In the genomic region with DNA sequence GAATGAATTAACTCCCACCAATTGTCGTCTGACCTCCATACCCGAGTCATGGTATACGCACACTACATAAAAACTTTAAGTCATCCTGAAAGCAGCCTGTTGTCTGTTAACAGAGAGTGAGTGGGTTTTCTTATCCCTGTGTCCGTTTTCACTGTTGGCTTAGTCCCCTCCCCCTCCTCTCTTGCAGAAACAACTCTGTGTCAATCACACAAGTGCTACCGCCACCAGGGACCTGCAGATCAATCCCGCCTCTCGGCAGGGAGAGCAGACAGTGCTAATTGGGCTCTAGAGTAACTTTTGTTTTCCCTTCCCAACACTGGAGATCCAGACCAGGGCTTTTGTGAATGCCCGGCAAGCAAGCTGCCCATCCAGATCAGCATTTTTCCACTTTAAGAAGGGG, we compare ENCODE assay signal across 10 mouse cellular contexts. TPM values are rescaled to one million over a fixed set of nuclear protein-coding genes. Genes with fewer than 3 reads are reported as not detected.
A peak's percentile ranks its signal among the peaks of the same experiment; 100 is the strongest.
DNase-seq lines count a peak whose midpoint lies in the region; ATAC-seq lines count a peak whose summit lies in the region.
"Had no signal": no experiment of that assay in that cellular context is flagged by ENCODE, and none has a peak within 500 bp of the region (broad histone marks: within the 10 kb centered on the region; RNA-seq: fewer than 3 reads in every experiment).

No protein-coding gene starts in this region.

- no peaks in the 10 kb centered on the region for H3K27me3 ChIP-seq in kidney, embryonic 14.5 days (ENCODE audit: control insufficient read depth, insufficient read depth, low read length)
- no peaks in the 10 kb centered on the region for H3K27me3 ChIP-seq in embryonic facial prominence, embryonic 14.5 days (replicated peaks; ENCODE audit: control insufficient read depth, insufficient read depth, low read length)
- H3K27me3 ChIP-seq in limb, embryonic 11.5 days (ENCODE audit: control insufficient read depth, insufficient read depth, low read length), result no peaks in the 10 kb centered on the region
- no peaks in the 10 kb centered on the region for H3K27me3 ChIP-seq in neural tube, embryonic 11.5 days (ENCODE audit: control insufficient read depth, insufficient read depth, low read length)
- H3K27me3 ChIP-seq: lung, embryonic 15.5 days had no signal

- H3K9me3 ChIP-seq in kidney, embryonic 14.5 days (ENCODE audit: control insufficient read depth, low read length), result no peaks in the 10 kb centered on the region
- H3K9me3 ChIP-seq in embryonic facial prominence, embryonic 14.5 days (ENCODE audit: control insufficient read depth, low read length), result no peaks in the 10 kb centered on the region
- H3K9me3 ChIP-seq in limb, embryonic 11.5 days (ENCODE audit: control insufficient read depth, low read length), result no peaks in the 10 kb centered on the region
- no peaks in the 10 kb centered on the region for H3K9me3 ChIP-seq in neural tube, embryonic 11.5 days (ENCODE audit: control insufficient read depth, low read length)
- H3K9me3 ChIP-seq: lung, embryonic 15.5 days had no signal

- peak overlapping the region; percentile 33; the same call in 1 of the 2 replicates for H3K27ac ChIP-seq in kidney, embryonic 14.5 days (ENCODE audit: low read depth, low read length)
- no peak overlapping the region for H3K27ac ChIP-seq in embryonic facial prominence, embryonic 14.5 days (replicated peaks; ENCODE audit: low read depth, low read length)
- H3K27ac ChIP-seq in limb, embryonic 11.5 days (replicated peaks; ENCODE audit: low read depth, low read length), result no peak overlapping the region
- 0 out of 2 replicates have a peak overlapping the region, but pooled peaks have one; percentile 11 for H3K27ac ChIP-seq in neural tube, embryonic 11.5 days (ENCODE audit: low read depth, low read length)
- H3K27ac ChIP-seq: lung, embryonic 15.5 days had no signal

- intact Hi-C loops in left cerebral cortex, postnatal 14 days (cut with DNase I), result no loop called here

- ATAC-seq in kidney, embryonic 14.5 days (ENCODE audit: low FRiP score, low TSS enrichment), result peak; percentile 45
- ATAC-seq in embryonic facial prominence, embryonic 14.5 days (ENCODE audit: low read depth), result peak; percentile 53; the same call in 1 of the 2 replicates
- no peak for ATAC-seq in limb, embryonic 11.5 days (ENCODE audit: insufficient number of reproducible peaks, low FRiP score, low TSS enrichment, low read depth)
- ATAC-seq in neural tube, embryonic 11.5 days (ENCODE audit: insufficient read depth, low FRiP score, low TSS enrichment), result no peak

- no peak overlapping the region for H3K9ac ChIP-seq in kidney, embryonic 14.5 days (ENCODE audit: low read depth, low read length)
- H3K9ac ChIP-seq in embryonic facial prominence, embryonic 14.5 days (ENCODE audit: low read depth, low read length), result no peak overlapping the region
- no peak overlapping the region for H3K9ac ChIP-seq in limb, embryonic 11.5 days (ENCODE audit: low read length)
- H3K9ac ChIP-seq in neural tube, embryonic 11.5 days (ENCODE audit: low read length), result no peak overlapping the region
- H3K9ac ChIP-seq: lung, embryonic 15.5 days had no signal

- peaks cover 29% of the 10 kb centered on the region for H3K4me1 ChIP-seq in kidney, embryonic 14.5 days (ENCODE audit: control insufficient read depth, insufficient read depth, low read length)
- H3K4me1 ChIP-seq in embryonic facial prominence, embryonic 14.5 days (ENCODE audit: control insufficient read depth, insufficient read depth, low read length), result peaks cover 6% of the 10 kb centered on the region
- peaks cover 22% of the 10 kb centered on the region for H3K4me1 ChIP-seq in limb, embryonic 11.5 days (ENCODE audit: control insufficient read depth, insufficient read depth, low read length)
- H3K4me1 ChIP-seq in neural tube, embryonic 11.5 days (ENCODE audit: control insufficient read depth, insufficient read depth, low read length), result peaks cover 36% of the 10 kb centered on the region

- H3K4me3 ChIP-seq in kidney, embryonic 14.5 days (ENCODE audit: low read length), result no peak overlapping the region
- no peak overlapping the region for H3K4me3 ChIP-seq in embryonic facial prominence, embryonic 14.5 days (ENCODE audit: low read depth, low read length)
- H3K4me3 ChIP-seq in limb, embryonic 11.5 days (ENCODE audit: low read depth, low read length), result no peak overlapping the region
- H3K4me3 ChIP-seq in neural tube, embryonic 11.5 days (ENCODE audit: low read depth, low read length), result no peak overlapping the region
- H3K4me3 ChIP-seq: erythroblast, embryonic 14.5 days; lung, embryonic 15.5 days had no signal

- H3K36me3 ChIP-seq in kidney, embryonic 14.5 days (ENCODE audit: control insufficient read depth, insufficient read depth, low read length), result no peaks in the 10 kb centered on the region
- no peaks in the 10 kb centered on the region for H3K36me3 ChIP-seq in embryonic facial prominence, embryonic 14.5 days (ENCODE audit: control insufficient read depth, insufficient read depth, low read length)
- no peaks in the 10 kb centered on the region for H3K36me3 ChIP-seq in limb, embryonic 11.5 days (ENCODE audit: control insufficient read depth, insufficient read depth, low read length)
- no peaks in the 10 kb centered on the region for H3K36me3 ChIP-seq in neural tube, embryonic 11.5 days (ENCODE audit: control insufficient read depth, insufficient read depth, low read length)
- H3K36me3 ChIP-seq: lung, embryonic 15.5 days had no signal

- DNase-seq in kidney, adult 11 months, result no peak
- DNase-seq in embryonic facial prominence, embryonic 14.5 days (ENCODE audit: low spot score), result peak; percentile 62
- DNase-seq in limb, embryonic 11.5 days (ENCODE audit: low spot score), result peak; percentile 42
- peak; percentile 43 for DNase-seq in neural tube, embryonic 11.5 days (ENCODE audit: low spot score)
- no peak for DNase-seq in layer of hippocampus, postnatal 14 days (ENCODE audit: low spot score in 2 of 2)
- DNase-seq in left cerebral cortex, postnatal 14 days (ENCODE audit: low spot score in 2 of 2), result no peak
- DNase-seq in left cerebral cortex, adult 9 months (ENCODE audit: low spot score in 2 of 2), result no peak

- 6% methylated on average over 8 of the region's 8 CpGs for WGBS in kidney, embryonic 14.5 days
- WGBS in embryonic facial prominence, embryonic 14.5 days, result 13% methylated on average over 8 of the region's 8 CpGs
- WGBS in limb, embryonic 11.5 days, result 5% methylated on average over 8 of the region's 8 CpGs
- WGBS in neural tube, embryonic 11.5 days, result 3% methylated on average over 8 of the region's 8 CpGs

- no peak overlapping the region for H3K4me2 ChIP-seq in kidney, embryonic 14.5 days (replicated peaks; ENCODE audit: low read depth, low read length)
- no peak overlapping the region for H3K4me2 ChIP-seq in embryonic facial prominence, embryonic 14.5 days (ENCODE audit: low read depth, low read length)
- H3K4me2 ChIP-seq in limb, embryonic 11.5 days (ENCODE audit: low read depth, severe bottlenecking), result no peak overlapping the region
- H3K4me2 ChIP-seq in neural tube, embryonic 11.5 days (ENCODE audit: low read depth), result no peak overlapping the region
- H3K4me2 ChIP-seq: lung, embryonic 15.5 days had no signal

RNA-seq across cellular contexts. Expression of a gene that starts 24.6 kb away (rescaled TPM):
- 8.9 and 11.7 TPM in 2 replicates for polyA plus RNA-seq in kidney, embryonic 14.5 days (2014; fragmentation: Nextera tagmentation; extraction: Ambion mirVana)
- polyA plus RNA-seq in embryonic facial prominence, embryonic 14.5 days (2014; fragmentation: Nextera tagmentation; extraction: Ambion mirVana), result 8.7 and 9.3 TPM in 2 replicates
- polyA plus RNA-seq in limb, embryonic 11.5 days (2014; fragmentation: Nextera tagmentation; extraction: Ambion mirVana), result 8.2 TPM in 2 replicates
- polyA plus RNA-seq in neural tube, embryonic 11.5 days (2014; fragmentation: Nextera tagmentation; extraction: Ambion mirVana), result 9.0 and 10.8 TPM in 2 replicates
- 10 to 100 TPM; 34.5 to 39.5 TPM for total RNA-seq in layer of hippocampus, postnatal 14 days (2021)
- 10 to 100 TPM; 38.1 to 40.7 TPM for total RNA-seq in left cerebral cortex, postnatal 14 days (2021)

RNA-seq across cellular contexts. Expression of a gene that starts 50.0 kb away (rescaled TPM):
- 3.7 and 4.4 TPM in 2 replicates for polyA plus RNA-seq in kidney, embryonic 14.5 days (2014; fragmentation: Nextera tagmentation; extraction: Ambion mirVana)
- 3.4 and 4.5 TPM in 2 replicates for polyA plus RNA-seq in embryonic facial prominence, embryonic 14.5 days (2014; fragmentation: Nextera tagmentation; extraction: Ambion mirVana)
- 2.9 and 3.8 TPM in 2 replicates for polyA plus RNA-seq in limb, embryonic 11.5 days (2014; fragmentation: Nextera tagmentation; extraction: Ambion mirVana)
- 2.9 TPM in 2 replicates for polyA plus RNA-seq in neural tube, embryonic 11.5 days (2014; fragmentation: Nextera tagmentation; extraction: Ambion mirVana)
- total RNA-seq in layer of hippocampus, postnatal 14 days (2021), result 1 to 10 TPM in 1 of 2 experiments, under 1 TPM in 1; 0.91 to 1.8 TPM
- 1 to 10 TPM in 1 of 2 experiments, under 1 TPM in 1; 0.74 to 1.2 TPM for total RNA-seq in left cerebral cortex, postnatal 14 days (2021)

RNA-seq across cellular contexts. Expression of a gene that starts 53.2 kb away (rescaled TPM):
- not detected in 2 replicates for polyA plus RNA-seq in kidney, embryonic 14.5 days (2014; fragmentation: Nextera tagmentation; extraction: Ambion mirVana)
- 0.18 TPM in 1 of 2 replicates, not detected in the other for polyA plus RNA-seq in embryonic facial prominence, embryonic 14.5 days (2014; fragmentation: Nextera tagmentation; extraction: Ambion mirVana)
- 0.13 TPM in 1 of 2 replicates, not detected in the other for polyA plus RNA-seq in limb, embryonic 11.5 days (2014; fragmentation: Nextera tagmentation; extraction: Ambion mirVana)
- 0.20 TPM in 1 of 2 replicates, not detected in the other for polyA plus RNA-seq in neural tube, embryonic 11.5 days (2014; fragmentation: Nextera tagmentation; extraction: Ambion mirVana)
- total RNA-seq in layer of hippocampus, postnatal 14 days (2021), result under 1 TPM in 1 of 2 experiments, not detected in 1; 0.28 TPM
- under 1 TPM; 0.21 to 0.53 TPM for total RNA-seq in left cerebral cortex, postnatal 14 days (2021)
- polyA plus RNA-seq: erythroblast, embryonic 14.5 days; lung, embryonic 15.5 days had no signal

Comparison
In these comparisons a context has a peak if more than half of its experiments do, and no peak if none do; other contexts are left out.
1. ATAC-seq: peak in kidney, embryonic 14.5 days (single experiment) and embryonic facial prominence, embryonic 14.5 days (single experiment); none in limb, embryonic 11.5 days (single experiment) and neural tube, embryonic 11.5 days (single experiment).
2. H3K27ac ChIP-seq: peak in kidney, embryonic 14.5 days (single experiment) and neural tube, embryonic 11.5 days (single experiment); none in embryonic facial prominence, embryonic 14.5 days (single experiment) and limb, embryonic 11.5 days (single experiment).
3. DNase-seq: peak in embryonic facial prominence, embryonic 14.5 days (single experiment), limb, embryonic 11.5 days (single experiment) and neural tube, embryonic 11.5 days (single experiment); none in kidney, adult 11 months (single experiment), layer of hippocampus, postnatal 14 days (0 of 2), left cerebral cortex, postnatal 14 days (0 of 2) and left cerebral cortex, adult 9 months (0 of 2).